Mouse (Mus musculus) olfactory bulb, adult 2 months (tissue): ENCODE results near the gene Mical3.

Experiments used
- CTCF ChIP-seq: fragments of 200-500 bp; IDR thresholded peaks from 2 replicates; pipeline ENCODE4 v1.5.1; 2012; ENCODE audit warnings: low read depth, mild to moderate bottlenecking, low read length, moderate library complexity; ENCODE audit not compliant: insufficient read depth
- POLR2A ChIP-seq: fragments of 200-500 bp; IDR thresholded peaks from 2 replicates; pipeline ENCODE4 v1.6.1; 2012; ENCODE audit warnings: mild to moderate bottlenecking, low read depth, low read length, moderate library complexity; ENCODE audit not compliant: insufficient read depth

DNA sequence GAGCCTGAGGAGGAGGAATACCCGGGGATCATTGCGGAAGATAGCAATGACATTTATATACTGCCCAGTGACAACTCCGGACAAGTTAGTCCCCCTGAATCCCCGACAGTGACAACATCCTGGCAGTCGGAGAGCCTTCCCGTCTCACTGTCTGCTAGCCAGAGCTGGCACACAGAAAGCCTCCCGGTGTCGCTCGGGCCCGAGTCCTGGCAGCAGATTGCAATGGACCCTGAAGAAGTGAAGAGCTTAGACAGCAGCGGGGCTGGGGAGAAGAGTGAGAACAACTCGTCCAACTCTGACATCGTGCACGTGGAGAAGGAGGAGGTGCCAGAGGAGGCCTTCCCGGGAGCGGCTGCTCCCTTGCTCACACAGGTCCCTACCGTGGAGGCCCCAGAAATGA is 244.1 kb downstream of the Mical3 start:
- TF ChIP-seq CTCF (no peak), POLR2A (no peak)
